Mouse (Mus musculus) kidney, adult 11 months (tissue): ENCODE data around the gene Cdhr5.

Experiments
- DNase-seq: peaks from one replicate; pipeline ENCODE4 v3.0.0; 2022

Gene Cdhr5

DNA sequence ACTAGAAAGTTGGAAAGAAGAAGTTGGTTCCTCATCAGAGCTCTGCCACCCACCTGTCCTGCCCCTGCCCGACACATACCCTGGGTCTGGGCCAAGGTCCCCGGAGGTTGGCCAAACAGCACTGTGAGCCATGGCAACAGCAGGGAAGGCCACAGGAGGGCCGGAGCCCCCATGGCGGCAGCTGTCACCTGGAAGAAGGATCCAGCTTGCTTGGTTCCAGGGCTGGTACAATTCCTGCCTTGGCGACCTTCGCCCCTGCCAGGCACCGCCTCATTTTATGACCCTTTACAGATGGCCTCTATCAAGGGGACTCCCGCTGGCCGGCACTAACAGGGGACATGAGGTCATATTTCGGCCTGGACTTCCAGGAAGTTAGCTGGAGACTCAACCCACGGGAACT lies at the start of gene Cdhr5:
Cdhr5 (minus strand) TSS at position 241 of the 400 bp plus-strand sequence.
- DNase-seq, result peak; percentile 87

DNA sequence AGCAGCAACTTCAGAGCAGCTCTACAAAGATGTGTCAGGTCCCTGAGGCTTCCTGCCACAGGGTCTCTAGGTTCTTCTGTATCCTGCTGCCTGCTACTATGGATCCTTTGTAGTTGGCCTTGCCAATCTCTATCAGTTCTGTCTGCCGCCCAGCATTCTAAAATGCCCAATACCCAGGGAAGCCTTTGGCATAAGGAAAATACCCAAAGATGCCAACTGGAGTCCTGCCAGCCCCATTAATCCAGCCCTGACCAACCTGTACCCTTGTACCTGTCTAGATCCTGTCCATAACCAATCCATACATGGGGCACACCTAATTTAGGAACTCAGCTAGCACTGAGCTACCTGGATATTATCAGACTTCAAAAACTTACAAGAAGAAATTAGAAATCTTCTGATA lies 48.1 kb upstream of the Cdhr5 start:
- peak; percentile 43 for DNase-seq

DNA sequence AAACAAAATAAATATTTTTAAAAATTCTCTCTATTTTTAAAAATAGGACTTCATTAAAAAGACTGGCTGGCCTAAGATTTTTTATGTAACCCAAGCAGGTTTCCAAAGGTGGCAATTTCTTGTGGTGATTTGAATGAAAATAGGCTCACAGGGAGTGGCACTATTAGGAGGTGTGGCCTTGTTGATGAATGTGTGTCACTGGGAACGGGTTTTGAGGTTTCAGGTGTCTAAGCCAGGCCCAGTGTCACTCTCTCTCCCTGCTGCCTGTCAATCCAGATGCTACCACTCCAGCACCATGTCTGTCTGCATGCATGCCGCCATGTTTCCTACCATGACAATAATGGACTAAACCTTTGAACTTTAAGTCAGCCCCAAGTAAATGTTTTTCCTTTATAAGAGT lies 42.9 kb upstream of the Cdhr5 start:
- DNase-seq, result no peak

DNA sequence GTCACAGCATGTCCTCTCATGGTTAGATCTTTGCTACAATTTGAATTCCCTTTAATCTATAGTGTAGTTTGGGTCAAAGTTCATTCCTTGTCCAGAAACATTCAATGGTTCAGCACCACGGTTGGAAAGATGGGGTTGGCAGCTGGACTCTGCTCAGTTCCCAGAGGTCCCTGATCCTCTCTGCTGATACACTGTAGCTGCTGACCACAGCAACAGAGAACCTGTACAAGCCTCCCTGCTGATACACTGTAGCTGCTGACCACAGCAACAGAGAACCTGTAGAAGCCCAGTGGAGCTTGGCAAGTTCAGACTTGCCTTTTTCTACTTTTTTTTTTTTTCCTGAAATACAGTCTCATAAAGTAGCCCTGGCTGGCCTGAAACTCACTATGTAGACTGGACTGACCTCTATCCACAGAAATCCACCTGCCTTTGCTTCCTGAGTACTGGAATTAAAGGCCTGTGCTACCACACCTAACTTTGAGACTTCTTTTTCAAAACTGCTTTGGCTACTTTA lies 41.1 kb upstream of the Cdhr5 start:
- peak; percentile 45 for DNase-seq

DNA sequence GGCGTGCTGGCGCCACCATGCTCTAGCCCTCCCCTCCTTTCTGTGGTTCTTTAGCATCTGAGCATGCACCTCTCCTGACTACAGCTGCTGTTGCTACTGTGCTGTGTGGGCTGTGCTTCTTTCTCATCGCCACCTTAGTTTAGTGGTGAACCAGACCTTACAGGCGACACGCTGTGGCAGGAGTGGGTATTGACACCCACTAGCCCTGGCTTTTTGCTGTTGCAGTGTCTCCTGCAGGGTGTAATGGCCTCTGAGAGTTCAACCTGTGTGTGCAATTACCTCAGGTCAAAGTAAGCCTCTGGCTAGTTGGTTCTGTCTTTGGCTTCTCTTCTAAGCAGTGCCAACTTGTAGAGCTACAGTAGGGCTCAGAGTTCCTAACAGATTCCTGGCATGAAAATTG lies 39.4 kb upstream of the Cdhr5 start:
- DNase-seq, result peak; percentile 87

DNA sequence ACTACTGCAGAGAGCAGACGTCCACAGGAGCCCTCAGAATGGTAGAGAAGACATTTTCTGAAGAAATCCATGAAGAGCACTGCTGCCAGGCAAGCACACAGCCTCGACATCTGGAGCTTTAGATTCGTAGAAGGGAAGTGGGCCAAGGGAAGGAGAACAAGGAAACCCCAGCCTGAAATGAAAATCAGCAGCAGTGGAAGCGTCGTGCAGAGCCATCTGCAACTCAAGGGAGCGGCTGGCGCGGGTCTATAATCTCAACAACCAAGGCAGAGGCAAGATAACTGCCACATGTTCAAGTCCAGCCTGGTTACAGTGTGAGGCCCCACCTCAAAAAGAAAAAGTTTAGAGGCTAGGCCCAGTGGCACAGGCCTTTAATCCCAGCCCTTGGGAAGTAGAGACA lies 38.5 kb upstream of the Cdhr5 start:
- DNase-seq, result no peak

DNA sequence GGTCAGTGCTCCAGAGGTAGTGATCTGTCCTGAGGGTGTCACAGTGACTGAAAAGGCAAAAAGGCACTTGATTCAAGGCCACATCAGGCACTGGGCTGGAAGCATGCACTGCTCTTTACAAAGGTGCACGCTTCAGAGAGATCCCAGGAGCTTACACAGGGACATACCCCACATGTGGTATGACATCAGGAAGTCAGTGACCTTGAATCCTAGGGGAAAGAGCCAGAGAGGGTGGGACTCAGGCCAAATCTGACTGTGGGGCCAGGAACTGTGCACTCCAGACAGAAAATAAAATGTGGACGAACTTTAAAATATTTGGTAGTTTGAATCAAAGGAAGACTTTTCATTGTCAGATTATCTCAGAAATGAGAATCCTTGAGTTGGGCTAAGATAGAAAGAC lies 37.8 kb upstream of the Cdhr5 start:
- DNase-seq, result no peak

DNA sequence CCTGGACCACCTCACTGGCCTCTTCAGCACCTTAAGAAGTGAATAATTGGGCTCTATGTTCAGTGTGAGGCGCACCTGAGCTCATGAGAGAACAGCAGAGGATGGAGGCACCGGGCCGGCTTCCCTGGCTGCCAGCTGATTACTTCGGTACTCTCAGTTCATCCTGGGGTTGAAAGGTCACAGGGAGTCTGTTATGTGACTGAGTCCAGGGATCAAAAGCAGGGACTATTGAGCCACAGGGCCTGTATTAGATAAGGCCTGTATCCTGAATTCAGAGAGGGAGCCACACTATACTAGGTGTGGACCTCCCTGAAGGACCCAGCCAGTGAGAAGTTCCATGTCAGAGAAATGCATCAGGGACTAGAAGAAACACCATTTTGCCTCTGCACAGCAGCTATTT lies 28.0 kb upstream of the Cdhr5 start:
- DNase-seq, result no peak

DNA sequence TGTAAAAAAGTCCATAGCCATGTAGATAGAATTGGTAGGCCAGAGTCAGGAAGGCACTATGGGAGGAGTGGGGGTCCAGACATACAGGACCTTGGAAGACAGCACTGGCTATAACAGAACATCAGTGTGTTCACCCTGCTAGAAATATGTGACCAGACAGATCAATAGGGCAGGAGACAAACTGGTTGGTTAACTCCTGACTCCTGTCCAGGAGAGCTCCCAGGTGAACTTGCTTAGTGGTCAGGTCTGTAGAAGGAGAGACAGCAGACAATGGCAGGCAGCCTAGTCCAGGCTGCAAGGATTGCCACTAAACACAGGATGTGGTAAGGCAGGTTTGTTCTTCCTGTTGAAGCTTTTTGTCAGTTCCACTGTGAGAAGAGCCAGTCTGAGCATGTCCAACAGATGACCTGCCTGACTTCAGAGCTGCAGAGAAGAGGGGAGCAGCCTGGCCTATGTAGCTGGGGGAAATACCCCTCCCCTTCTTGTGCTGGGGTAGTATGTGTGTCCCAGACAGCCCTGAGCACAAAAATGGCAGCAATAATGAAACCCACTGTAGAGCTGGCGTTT lies 26.2 kb upstream of the Cdhr5 start:
- no peak for DNase-seq

DNA sequence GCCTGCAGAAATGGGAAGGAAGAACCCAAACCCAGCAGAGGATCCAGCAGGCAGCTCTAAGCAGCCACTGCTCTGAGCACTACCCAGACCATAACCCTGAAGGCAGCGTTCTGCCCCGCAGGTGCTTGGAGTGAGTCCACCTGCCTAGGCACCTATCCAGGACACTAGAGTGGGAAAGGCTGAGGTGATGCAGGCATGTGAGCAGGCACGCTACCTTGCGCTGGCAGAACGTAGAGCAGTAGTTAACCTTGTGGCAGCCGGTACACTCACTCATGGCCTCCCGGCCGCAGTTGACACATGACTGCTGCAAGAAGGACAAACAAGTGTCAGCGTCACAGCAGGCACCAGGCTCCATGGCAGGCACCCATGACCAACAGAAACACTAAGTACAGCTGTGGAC lies 24.8 kb upstream of the Cdhr5 start:
- peak; percentile 62 for DNase-seq

DNA sequence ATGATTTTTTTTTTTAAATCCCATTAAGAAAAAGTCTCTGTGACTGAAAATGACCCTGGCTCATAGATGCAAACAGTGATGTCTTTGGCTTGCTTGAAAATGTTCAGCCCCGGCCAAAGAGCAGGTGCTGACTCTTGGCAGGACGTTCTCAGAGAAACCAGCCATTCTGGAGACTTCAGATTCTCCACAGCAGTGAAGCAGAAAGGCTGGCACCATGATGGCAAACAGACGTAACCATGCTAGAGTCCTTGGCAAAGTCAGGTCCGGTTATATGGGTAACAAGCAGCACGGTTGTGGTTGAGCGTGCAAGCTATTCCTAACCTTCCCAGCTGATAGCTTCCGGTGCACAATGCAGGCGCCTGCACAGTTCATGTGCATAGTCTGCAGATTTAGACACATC lies 22.6 kb upstream of the Cdhr5 start:
- DNase-seq, result no peak

DNA sequence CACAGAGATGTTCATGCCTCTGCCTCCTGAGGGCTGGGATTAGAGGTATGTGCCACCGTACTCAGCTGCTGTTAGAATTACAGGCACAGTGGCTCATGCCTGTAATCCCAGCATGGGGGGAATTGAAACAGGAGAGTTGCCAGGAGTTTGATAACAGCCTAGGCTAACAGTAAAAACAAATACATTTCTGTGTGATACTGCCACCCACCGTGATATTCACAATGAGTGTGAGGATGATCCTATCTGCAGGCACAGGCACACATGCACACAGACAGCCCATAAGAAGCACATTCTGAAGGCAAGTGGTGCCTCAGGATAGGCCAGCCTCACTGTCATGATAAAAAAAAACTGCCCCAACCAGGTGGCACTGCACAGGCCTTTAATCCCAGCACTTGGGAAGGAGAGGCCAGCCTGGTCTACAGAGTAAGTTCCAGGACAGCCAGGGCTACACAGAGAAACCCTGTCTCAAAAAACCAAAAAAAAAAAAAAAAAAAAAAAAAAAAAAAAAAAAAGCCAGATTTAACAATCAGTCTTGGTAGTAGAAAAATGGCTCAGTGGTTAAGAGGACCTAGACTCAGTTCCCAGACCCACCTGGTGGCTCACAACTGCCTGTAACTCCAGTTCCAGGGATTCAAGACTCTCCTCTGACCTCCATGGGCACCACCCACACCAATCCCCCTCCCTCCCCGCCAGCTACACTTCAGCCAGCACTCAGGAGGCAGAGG lies 21.5 kb upstream of the Cdhr5 start:
- no peak for DNase-seq

DNA sequence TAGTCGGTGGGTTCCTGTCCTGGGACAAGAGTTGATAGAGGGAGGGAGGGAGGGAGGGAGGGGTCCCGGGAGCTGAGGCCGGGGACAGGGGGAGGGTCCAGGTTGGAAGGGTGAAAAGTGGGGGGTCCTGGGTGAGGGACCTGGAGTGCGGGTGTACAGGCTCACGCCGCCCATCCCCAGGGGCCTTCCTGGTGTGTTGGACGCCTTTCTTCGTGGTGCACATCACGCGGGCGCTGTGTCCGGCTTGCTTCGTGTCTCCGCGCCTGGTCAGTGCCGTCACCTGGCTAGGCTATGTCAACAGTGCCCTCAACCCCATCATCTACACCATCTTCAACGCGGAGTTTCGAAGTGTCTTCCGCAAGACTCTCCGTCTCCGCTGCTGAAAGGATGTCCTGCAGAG lies 17.9 kb upstream of the Cdhr5 start:
- no peak for DNase-seq

DNA sequence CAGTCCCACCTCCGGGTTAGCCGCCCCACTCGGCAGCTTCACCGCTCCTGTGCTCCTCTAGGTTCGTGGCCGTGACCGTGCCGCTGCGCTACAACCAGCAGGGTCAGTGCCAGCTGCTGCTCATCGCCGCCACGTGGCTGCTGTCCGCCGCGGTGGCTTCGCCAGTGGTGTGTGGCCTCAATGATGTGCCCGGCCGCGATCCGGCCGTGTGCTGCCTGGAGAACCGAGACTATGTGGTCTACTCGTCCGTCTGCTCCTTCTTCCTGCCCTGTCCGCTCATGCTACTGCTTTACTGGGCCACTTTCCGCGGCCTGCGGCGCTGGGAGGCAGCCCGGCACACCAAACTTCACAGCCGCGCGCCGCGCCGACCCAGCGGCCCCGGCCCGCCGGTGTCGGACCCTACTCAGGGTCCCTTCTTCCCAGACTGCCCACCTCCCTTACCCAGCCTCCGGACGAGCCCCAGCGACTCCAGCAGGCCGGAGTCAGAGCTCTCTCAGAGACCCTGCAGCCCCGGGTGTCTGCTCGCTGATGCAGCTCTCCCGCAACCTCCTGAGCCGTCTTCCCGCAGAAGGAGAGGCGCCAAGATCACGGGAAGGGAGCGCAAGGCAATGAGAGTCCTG lies 17.4 kb upstream of the Cdhr5 start:
- no peak for DNase-seq

DNA sequence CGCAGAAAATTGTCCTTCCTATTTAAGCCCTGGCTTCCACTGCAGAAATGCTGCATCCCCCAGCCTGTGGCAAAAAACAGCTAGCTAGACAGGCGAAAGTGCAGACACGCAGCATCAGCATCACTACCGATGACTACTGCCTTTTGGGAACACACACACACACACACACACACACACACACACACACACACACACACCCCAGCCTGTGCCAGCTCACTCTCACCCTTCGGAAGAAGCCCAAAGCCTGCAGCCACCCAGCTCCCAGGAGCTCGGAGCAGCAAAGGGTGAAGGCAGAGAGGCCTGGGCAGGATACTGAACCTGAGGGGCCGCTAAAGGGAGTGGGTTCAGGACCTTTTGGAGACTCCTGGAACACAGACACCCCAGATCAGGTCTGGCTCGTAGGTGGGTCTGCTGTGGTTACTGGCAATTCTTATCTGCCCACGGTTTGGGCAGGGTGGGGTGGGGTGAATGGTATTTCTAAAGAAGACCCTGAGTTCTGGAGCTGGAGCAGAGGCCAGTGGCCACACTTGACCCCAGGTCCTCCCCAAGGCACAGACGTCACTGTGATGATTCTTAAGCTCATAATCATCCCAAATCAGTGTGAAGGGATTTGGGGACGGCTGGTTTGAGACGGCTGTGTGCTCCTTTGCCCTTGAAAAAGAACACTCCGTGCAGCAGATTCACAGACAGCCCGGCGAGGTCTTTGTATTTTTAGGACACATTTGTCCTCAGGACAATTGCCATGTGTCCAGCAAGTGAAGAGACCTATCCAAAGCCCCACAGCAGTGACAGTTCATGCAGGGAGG lies 16.2 kb upstream of the Cdhr5 start:
- no peak for DNase-seq

DNA sequence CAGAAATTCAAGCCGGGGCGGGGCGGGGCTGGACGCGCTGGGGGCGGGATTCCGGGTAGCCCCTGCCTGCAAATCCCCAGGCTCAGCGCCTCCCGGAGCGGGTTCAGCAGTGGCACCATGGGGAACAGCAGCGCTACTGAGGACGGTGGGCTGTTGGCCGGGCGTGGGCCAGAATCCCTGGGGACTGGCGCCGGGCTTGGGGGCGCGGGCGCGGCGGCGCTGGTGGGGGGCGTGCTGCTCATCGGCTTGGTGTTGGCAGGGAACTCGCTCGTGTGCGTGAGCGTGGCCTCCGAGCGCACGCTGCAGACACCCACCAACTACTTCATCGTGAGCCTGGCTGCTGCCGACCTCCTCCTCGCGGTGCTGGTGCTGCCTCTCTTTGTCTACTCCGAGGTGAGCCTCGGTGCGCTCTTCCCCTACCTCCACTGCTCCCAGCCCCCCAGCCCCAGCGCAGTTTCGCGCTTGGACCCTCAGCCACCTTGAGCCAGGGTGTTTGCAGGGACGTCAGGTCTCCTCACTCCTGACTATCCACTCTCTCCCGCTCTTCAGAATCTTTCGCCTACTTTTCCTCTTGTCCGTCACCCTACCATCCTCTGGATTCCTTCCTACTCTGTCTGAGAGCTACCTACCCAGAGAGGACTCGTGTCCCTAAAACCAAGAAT lies 15.5 kb upstream of the Cdhr5 start, which contains the start of gene Drd4:
Drd4 (plus strand) TSS at position 86 of the 662 bp plus-strand sequence.
- DNase-seq, result no peak

DNA sequence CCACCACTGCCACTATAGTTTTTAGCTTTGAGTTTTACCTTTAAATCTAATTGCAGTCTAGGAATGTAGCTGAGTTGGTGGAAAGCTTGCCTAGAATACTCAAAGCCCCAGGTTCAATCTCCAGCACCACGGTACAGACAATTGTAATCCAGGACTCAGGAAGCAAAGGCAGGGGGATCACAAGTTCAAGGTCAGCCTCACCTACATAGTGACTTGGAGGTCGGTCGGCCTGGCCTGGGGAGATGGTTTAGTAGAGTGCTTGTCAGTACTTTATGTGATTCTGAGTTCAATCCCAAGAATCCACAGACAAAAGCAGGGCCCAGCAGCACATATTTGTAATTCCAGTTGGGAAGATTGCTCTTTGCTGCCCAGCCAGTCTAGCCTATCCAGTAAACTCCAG lies 11.5 kb upstream of the Cdhr5 start:
- DNase-seq, result no peak

DNA sequence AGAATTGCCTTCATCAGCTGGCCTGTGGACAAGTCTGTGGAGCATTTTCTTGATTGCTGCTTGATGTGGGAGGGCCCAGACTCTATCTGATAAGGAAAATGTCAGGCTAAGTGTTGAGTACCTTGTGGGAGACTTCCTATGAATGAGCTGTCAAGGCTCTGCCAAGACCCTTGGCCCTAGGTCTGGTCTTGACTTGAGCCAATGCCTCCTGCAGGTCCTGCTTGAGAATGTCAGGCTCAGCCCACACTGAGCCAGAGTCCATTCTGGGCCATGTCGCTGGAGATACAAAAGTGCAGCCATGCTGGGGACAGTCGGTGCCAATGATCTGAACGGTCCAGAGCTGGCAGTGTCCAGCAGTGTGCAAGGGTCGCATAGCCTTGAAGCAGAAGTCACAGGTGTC lies 6.2 kb upstream of the Cdhr5 start:
- DNase-seq, result no peak

DNA sequence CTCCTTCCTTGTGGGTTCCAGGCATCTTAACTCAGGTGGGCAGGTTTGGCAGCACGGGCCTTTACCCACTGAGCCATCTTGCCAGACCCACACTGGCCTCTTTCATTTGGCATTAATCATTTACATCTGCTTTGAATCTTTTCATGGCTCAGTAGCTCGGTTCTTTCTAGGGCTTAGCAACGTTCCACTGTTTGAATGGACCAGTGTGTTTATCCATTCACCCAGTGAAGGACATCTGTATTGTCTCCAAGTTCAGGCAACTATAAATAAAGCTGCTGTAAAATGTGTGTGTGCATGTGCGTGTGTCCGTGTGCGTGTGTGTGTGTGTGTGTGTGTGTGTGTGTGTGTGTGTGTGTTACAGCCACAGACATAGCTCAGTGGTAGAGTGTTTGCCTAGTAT lies 4.9 kb upstream of the Cdhr5 start:
- peak; percentile 40 for DNase-seq

DNA sequence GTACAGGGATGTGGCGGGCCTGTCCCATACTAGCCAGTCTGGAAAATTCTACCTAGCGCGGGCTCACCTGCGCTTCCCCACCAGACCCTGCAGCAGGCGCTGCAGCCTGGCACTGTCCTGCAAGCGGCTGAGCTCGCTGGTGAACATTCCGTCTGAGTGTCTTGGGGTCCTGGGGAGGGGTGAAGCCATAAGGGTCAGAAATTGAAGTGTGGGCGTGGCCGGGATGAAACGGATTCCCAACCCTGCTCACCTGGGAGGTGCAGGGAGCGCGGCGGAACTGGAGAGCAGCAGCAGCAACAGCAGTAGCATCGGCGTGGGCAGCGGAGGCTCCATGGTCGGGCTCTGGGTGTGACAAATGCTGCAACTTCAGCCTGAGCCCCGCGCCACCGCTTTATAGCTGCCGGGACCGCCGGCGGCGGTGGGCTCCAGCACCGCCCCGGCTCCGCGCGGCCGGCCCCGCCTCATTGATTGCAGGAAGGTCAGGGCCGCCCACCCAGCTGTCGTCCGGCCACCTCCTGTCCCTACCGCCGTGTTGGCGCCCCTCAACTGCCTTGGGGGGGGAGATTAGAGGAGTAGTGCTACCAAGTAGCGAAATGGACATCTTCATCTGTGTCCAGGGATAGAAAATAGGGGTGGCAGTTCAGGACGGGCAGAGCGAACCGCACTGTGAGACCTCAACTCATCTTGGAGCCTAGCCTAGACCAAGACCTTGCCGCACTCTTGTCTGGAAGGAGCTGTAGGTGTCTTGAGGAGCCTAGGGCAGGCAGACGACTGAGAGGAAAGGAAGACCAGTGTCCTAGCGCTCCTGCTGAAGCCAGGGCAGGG lies 2.4 kb upstream of the Cdhr5 start, which contains the start of gene Sct:
Sct (minus strand) TSS at position 368 of the 825 bp plus-strand sequence.
- peak; percentile 49 for DNase-seq
